Mouse (Mus musculus): ENCODE results near the gene Tmem63a. TPM values are rescaled to one million over a fixed set of nuclear protein-coding genes. Genes with fewer than 3 reads are reported as not detected.
A peak's percentile ranks its signal among the peaks of the same experiment; 100 is the strongest.

Tmem63a gene
- total RNA-seq, 2 experiments from 2014 or later = 20.4 to 23.8 TPM

DNA sequence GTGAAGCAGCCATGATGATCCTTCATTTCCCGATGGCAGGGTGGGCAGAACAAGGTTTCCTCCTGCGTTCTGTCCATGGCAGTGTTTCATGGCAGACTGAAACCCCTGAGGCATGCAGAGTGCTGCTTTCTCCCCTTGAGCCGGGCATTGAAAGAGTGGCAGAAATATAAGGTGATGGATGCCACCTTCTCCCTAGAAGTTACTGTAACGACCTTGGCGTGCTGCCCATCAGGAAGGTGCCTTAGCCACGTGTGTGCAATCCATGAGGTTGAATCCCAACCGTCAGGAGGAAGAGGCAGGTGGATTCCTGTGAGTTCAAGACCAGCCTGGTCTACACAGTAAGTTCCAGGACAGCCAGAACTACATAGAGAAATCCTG, 79.3 kb downstream of the Tmem63a start:
- Histone ChIP-seq H3K27ac (no peak overlapping the region), H3K4me3 (no peak overlapping the region)
- no peak for TF ChIP-seq CTCF (conservative IDR thresholded peaks at IDR 0.05)
- no peak for DNase-seq (ENCODE audit: low spot score in 2 of 2)

- H3K4me3 ChIP-seq = no peak overlapping the region
- no peak overlapping the region for H3K27ac ChIP-seq
- TF ChIP-seq CTCF (conservative IDR thresholded peaks at IDR 0.05) = peak; percentile 82
- peak; percentile 44 to 52 for DNase-seq (ENCODE audit: low spot score in 2 of 2)
Observed at GRCm38 (mm10) chr1:181022265-181022664, 80.1 kb downstream of the Tmem63a start.

Other genes with a start within 250 kb of the Tmem63a start
- gene Mixl1, start 245.3 kb upstream of the Tmem63a start, total RNA-seq (2021) = not detected
- 10 to 100 TPM; 32.6 to 34.4 TPM for gene Acbd3, start 216.3 kb upstream of the Tmem63a start, total RNA-seq (2021)
- 100 to 1,000 TPM; 319 to 351 TPM for gene H3f3a, start 128.4 kb upstream of the Tmem63a start, total RNA-seq (2021)
- gene Sde2, start 91.2 kb upstream of the Tmem63a start, total RNA-seq (2021) = 10 to 100 TPM; 22.9 TPM
- 1 to 10 TPM; 1.4 to 2.0 TPM for gene Lefty2, start 49.2 kb upstream of the Tmem63a start, total RNA-seq (2021)
- 10 to 100 TPM; 42.9 to 44.9 TPM for gene Pycr2, start 38.1 kb upstream of the Tmem63a start, total RNA-seq (2021)
- 10 to 100 TPM; 11.4 to 12.9 TPM for gene Lefty1, start 7.3 kb upstream of the Tmem63a start, total RNA-seq (2021)
- 10 to 100 TPM; 30.2 to 30.3 TPM for gene Ephx1, start 78.6 kb downstream of the Tmem63a start, total RNA-seq (2021)
- under 1 TPM in 1 of 2 experiments, not detected in 1; 0.17 TPM for gene 9130409I23Rik, start 108.9 kb downstream of the Tmem63a start, total RNA-seq (2021)
- gene Nvl, start 201.9 kb downstream of the Tmem63a start, total RNA-seq (2021) = 10 to 100 TPM; 34.4 to 34.7 TPM
- 10 to 100 TPM; 23.3 to 27.7 TPM for gene Cnih4, start 202.3 kb downstream of the Tmem63a start, total RNA-seq (2021)